Mouse (Mus musculus) testis, adult 2 months (tissue): ENCODE data around the gene Lrrc52.

Experiments
- CTCF ChIP-seq: fragments of 200-500 bp; IDR thresholded peaks from 2 replicates; pipeline ENCODE4 v1.5.1; 2012; ENCODE audit warnings: low read depth, mild to moderate bottlenecking, inconsistent platforms, low read length, moderate library complexity; ENCODE audit not compliant: control insufficient read depth, insufficient read depth, insufficient replicate concordance
- POLR2A ChIP-seq: fragments of 200-500 bp; IDR thresholded peaks from 2 replicates; pipeline ENCODE4 v1.6.1; 2012; ENCODE audit warnings: low read depth, mild to moderate bottlenecking, inconsistent platforms, low read length, moderate library complexity; ENCODE audit not compliant: control insufficient read depth

- TF ChIP-seq CTCF (no peak), POLR2A (no peak)
Observed at GRCm38 (mm10) chr1:167499097-167499850, 32.7 kb upstream of the Lrrc52 start.
